Comparison of ENCODE assay signal across 9 mouse cellular contexts in genomic region chr9:58457481-58457955, GRCm38 (mm10). TPM values are rescaled to one million over a fixed set of nuclear protein-coding genes. Genes with fewer than 3 reads are reported as not detected.
A peak's percentile ranks its signal among the peaks of the same experiment; 100 is the strongest.
DNase-seq lines count a peak whose midpoint lies in the region; ATAC-seq and TF ChIP-seq lines count a peak whose summit lies in the region.
"Had no signal": no experiment of that assay in that cellular context is flagged by ENCODE, and none has a peak within 500 bp of the region (broad histone marks: within the 10 kb centered on the region; RNA-seq: fewer than 3 reads in every experiment).

No protein-coding gene starts in this region.

- peak; percentile 90 for ATAC-seq in forebrain, embryonic 16.5 days
- peak; percentile 35; the same call in 1 of the 2 replicates for ATAC-seq in limb, embryonic 13.5 days (ENCODE audit: low FRiP score, low read depth)

- no peak for TF ChIP-seq CTCF in ES-Bruce4 (IDR thresholded peaks at IDR 0.05; ENCODE audit: low read depth, low read length)

- peak overlapping the region; percentile 55 for H3K27ac ChIP-seq in ES-Bruce4 (ENCODE audit: insufficient read depth, low read length)
- H3K27ac ChIP-seq in forebrain, embryonic 16.5 days (ENCODE audit: low read length) = peak overlapping the region; percentile 74
- H3K27ac ChIP-seq in limb, embryonic 13.5 days = peak overlapping the region; percentile 40

- H3K4me3 ChIP-seq in ES-Bruce4 (ENCODE audit: low read depth, low read length) = 0 out of 2 replicates have a peak overlapping the region, but pooled peaks have one; percentile 4
- no peak overlapping the region for H3K4me3 ChIP-seq in forebrain, embryonic 16.5 days (replicated peaks; ENCODE audit: low read length)
- H3K4me3 ChIP-seq in limb, embryonic 13.5 days = no peak overlapping the region

- H3K9ac ChIP-seq in ES-Bruce4 (ENCODE audit: low read depth, poor library complexity, severe bottlenecking) = peak overlapping the region; percentile 91; the same call in 1 of the 2 replicates
- no peak overlapping the region for H3K9ac ChIP-seq in forebrain, embryonic 16.5 days (replicated peaks; ENCODE audit: low read depth, low read length)
- H3K9ac ChIP-seq in limb, embryonic 13.5 days = no peak overlapping the region
- H3K9ac ChIP-seq: lung, embryonic 14.5 days had no signal

- intact Hi-C loops in heart, postnatal 10 days (cut with DNase I) = loop anchor here (5.0 kb wide), 1 partner anchor 45 kb away; no protein-coding TSS in a partner anchor

- H3K4me2 ChIP-seq in forebrain, embryonic 16.5 days (ENCODE audit: low read length) = no peak overlapping the region
- no peak overlapping the region for H3K4me2 ChIP-seq in limb, embryonic 13.5 days (replicated peaks)
- H3K4me2 ChIP-seq: lung, embryonic 14.5 days had no signal

- TF ChIP-seq EP300 in ES-Bruce4 (IDR thresholded peaks at IDR 0.05; ENCODE audit: insufficient read depth, low read depth, low read length) = no peak

- H3K27me3 ChIP-seq in ES-Bruce4 (ENCODE audit: control insufficient read depth, insufficient read depth, low read length, poor library complexity, severe bottlenecking) = no peaks in the 10 kb centered on the region
- no peaks in the 10 kb centered on the region for H3K27me3 ChIP-seq in forebrain, embryonic 16.5 days (replicated peaks; ENCODE audit: control insufficient read depth, insufficient read depth, low read length)
- H3K27me3 ChIP-seq in limb, embryonic 13.5 days = no peaks in the 10 kb centered on the region

- peaks cover 28% of the 10 kb centered on the region for H3K36me3 ChIP-seq in ES-Bruce4 (ENCODE audit: control insufficient read depth, insufficient read depth, low read length, poor library complexity, severe bottlenecking)
- H3K36me3 ChIP-seq in forebrain, embryonic 16.5 days (ENCODE audit: control insufficient read depth, insufficient read depth) = no peaks in the 10 kb centered on the region
- H3K36me3 ChIP-seq in limb, embryonic 13.5 days = no peaks in the 10 kb centered on the region

- DNase-seq in 3134 (ENCODE audit: extremely low read depth, insufficient read length, low spot score) = peak; percentile 76
- DNase-seq in B cell, adult 2 months = no peak
- DNase-seq in urinary bladder, postnatal 10 days (ENCODE audit: low spot score) = no peak
- DNase-seq in heart, postnatal 10 days = no peak
- DNase-seq: adrenal gland, postnatal 10 days had no signal

- TF ChIP-seq POLR2A in ES-Bruce4 (IDR thresholded peaks at IDR 0.05; ENCODE audit: insufficient read depth, low read length) = no peak

- WGBS in forebrain, embryonic 16.5 days = 10% methylated on average over 7 of the region's 7 CpGs
- 48% methylated on average over 7 of the region's 7 CpGs for WGBS in limb, embryonic 13.5 days

- H3K4me1 ChIP-seq in ES-Bruce4 (ENCODE audit: control insufficient read depth, insufficient read depth, low read length) = peaks cover 7% of the 10 kb centered on the region
- H3K4me1 ChIP-seq in forebrain, embryonic 16.5 days (replicated peaks; ENCODE audit: control insufficient read depth, insufficient read depth, low read length) = peaks cover 40% of the 10 kb centered on the region
- peaks cover 50% of the 10 kb centered on the region for H3K4me1 ChIP-seq in limb, embryonic 13.5 days

- H3K9me3 ChIP-seq in ES-Bruce4 (replicated peaks; ENCODE audit: control insufficient read depth, insufficient read depth, low read length, poor library complexity, severe bottlenecking) = no peaks in the 10 kb centered on the region
- no peaks in the 10 kb centered on the region for H3K9me3 ChIP-seq in forebrain, embryonic 16.5 days (ENCODE audit: control insufficient read depth, low read length)
- H3K9me3 ChIP-seq in limb, embryonic 13.5 days = no peaks in the 10 kb centered on the region

RNA-seq across cellular contexts. Expression of gene Insyn1, which starts 30.9 kb away (rescaled TPM):
- polyA plus RNA-seq in ES-Bruce4 (2011; ENCODE audit: insufficient read depth, insufficient read length, low read depth, missing spikeins) = 2.2 and 3.8 TPM in 2 replicates
- 4.0 and 4.9 TPM in 2 replicates for polyA plus RNA-seq in forebrain, embryonic 16.5 days (2015; fragmentation: Nextera tagmentation; extraction: Ambion mirVana)
- 2.1 and 3.6 TPM in 2 replicates for polyA plus RNA-seq in limb, embryonic 13.5 days (2015; fragmentation: Nextera tagmentation; extraction: Ambion mirVana)
- 10 to 100 TPM; 11.0 to 11.4 TPM for total RNA-seq in heart, postnatal 10 days (2021)
